Mouse (Mus musculus) kidney, adult 2 months (tissue): ENCODE measurements around the gene Iqcn. TPM values are rescaled to one million over a fixed set of nuclear protein-coding genes. Genes with fewer than 3 reads are reported as not detected.
A peak's percentile ranks its signal among the peaks of the same experiment; 100 is the strongest.

Experiments
- DNase-seq: peaks from one replicate; pipeline ENCODE4 v3.0.0; 2021
- H3K27ac ChIP-seq: fragments of 200-500 bp; 2 replicates; pipeline ENCODE4 v1.5.1; 2012; ENCODE audit warnings: low read depth, low read length, control low read depth, inconsistent platforms; ENCODE audit not compliant: insufficient read depth
- H3K27me3 ChIP-seq: fragments of 200-500 bp; replicated peaks from 2 replicates; pipeline ENCODE4 v1.6.1; 2012; ENCODE audit warnings: mild to moderate bottlenecking, moderate library complexity, low read length, inconsistent platforms; ENCODE audit not compliant: control insufficient read depth, insufficient read depth
- H3K36me3 ChIP-seq: fragments of 200-500 bp; 2 replicates; pipeline ENCODE4 v1.6.1; 2012; ENCODE audit warnings: mild to moderate bottlenecking, moderate library complexity, low read length, inconsistent platforms; ENCODE audit not compliant: control insufficient read depth, insufficient read depth
- H3K4me1 ChIP-seq: fragments of 200-500 bp; 2 replicates; pipeline ENCODE4 v1.6.1; 2011; ENCODE audit warnings: low read length; ENCODE audit not compliant: control insufficient read depth, insufficient read depth
- H3K4me3 ChIP-seq: fragments of 200-500 bp; 2 replicates; pipeline ENCODE4 v1.5.1; 2011; ENCODE audit warnings: mild to moderate bottlenecking, low read depth, low read length, control low read depth; ENCODE audit not compliant: insufficient read depth
- CTCF ChIP-seq: fragments of 200-500 bp; conservative IDR thresholded peaks from 2 replicates; pipeline ENCODE4 v1.5.1; 2011; ENCODE audit warnings: low read depth, mild to moderate bottlenecking, control low read depth, low read length, moderate library complexity, mixed read lengths; ENCODE audit not compliant: insufficient read depth, insufficient read length
- POLR2A ChIP-seq: fragments of 200-500 bp; IDR thresholded peaks from one replicate; pipeline ENCODE4 v1.6.1; 2011; ENCODE audit warnings: low read depth, low read length, control low read depth
- WGBS: fragments of 180-500 bp; shearing (Covaris S2); methylation state at CpG from one replicate; pipeline ENCODE4 v1.1.7; 2018; 5-methylcytosine and 5-hydroxymethylcytosine counted together
- polyA plus RNA-seq: library from polyadenylated mRNA; depleted of rRNA; stranded (reverse); fragments of >200 nt; gene quantifications from 2 replicates; pipeline ENCODE4 v1.2.3, GENCODE M21; 2012

Iqcn gene
- polyA plus RNA-seq, 1 experiment: 0.03 TPM

DNA sequence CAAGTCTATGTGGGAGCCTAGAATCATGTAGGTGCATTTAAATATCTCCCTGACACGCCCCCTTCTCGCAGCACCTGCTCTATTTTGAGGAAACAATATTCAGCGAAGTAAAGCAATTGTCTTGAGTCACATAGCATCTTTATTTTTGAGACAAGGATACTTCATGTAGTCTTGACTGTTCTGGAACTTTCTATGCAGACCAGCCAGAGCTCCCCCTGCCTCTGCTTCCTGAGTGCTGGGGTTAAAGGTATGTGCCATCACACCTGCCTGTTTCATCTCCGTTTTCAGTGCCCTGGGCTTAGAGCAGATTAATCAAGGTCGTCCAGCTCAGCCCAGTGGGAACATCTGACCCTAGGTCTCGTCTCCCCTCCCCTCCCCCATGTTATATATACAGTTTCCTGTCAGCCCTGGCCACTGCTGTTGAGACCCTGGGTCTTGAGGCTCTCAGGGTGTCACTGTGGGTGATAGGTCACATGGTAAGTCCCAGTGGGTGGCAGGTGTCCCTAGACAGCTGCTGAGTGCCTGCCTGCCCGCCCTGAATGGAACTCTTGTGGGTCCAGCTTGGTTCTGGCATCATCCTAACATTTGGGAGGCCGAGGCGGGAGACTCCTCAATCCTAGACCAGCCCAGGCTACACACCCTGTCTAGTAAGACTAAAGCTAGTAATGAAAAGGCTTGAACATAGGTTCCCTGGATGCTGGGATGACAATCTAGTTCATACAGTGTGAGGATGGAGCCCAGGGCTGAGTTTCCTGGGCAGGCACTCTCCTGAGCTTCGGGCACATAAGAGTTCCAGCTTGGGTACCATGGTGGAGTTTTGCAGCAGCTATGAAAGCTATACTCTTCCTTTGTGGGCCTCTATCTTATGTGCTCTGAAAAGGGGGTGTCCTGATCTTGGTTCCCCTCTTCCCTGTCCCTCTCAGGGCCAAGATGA lies 1.9 kb upstream of the Iqcn start:
- peaks cover 24% of the 10 kb centered on the region for H3K4me1 ChIP-seq
- no peak for TF ChIP-seq POLR2A
- TF ChIP-seq CTCF: no peak
- H3K27me3 ChIP-seq: no peaks in the 10 kb centered on the region
- peak overlapping the region; percentile 12; the same call in 1 of the 2 replicates for H3K4me3 ChIP-seq
- 46% methylated on average over 10 of the region's 10 CpGs for WGBS
- H3K27ac ChIP-seq: no peak overlapping the region
- no peaks in the 10 kb centered on the region for H3K36me3 ChIP-seq
- no peak for DNase-seq

DNA sequence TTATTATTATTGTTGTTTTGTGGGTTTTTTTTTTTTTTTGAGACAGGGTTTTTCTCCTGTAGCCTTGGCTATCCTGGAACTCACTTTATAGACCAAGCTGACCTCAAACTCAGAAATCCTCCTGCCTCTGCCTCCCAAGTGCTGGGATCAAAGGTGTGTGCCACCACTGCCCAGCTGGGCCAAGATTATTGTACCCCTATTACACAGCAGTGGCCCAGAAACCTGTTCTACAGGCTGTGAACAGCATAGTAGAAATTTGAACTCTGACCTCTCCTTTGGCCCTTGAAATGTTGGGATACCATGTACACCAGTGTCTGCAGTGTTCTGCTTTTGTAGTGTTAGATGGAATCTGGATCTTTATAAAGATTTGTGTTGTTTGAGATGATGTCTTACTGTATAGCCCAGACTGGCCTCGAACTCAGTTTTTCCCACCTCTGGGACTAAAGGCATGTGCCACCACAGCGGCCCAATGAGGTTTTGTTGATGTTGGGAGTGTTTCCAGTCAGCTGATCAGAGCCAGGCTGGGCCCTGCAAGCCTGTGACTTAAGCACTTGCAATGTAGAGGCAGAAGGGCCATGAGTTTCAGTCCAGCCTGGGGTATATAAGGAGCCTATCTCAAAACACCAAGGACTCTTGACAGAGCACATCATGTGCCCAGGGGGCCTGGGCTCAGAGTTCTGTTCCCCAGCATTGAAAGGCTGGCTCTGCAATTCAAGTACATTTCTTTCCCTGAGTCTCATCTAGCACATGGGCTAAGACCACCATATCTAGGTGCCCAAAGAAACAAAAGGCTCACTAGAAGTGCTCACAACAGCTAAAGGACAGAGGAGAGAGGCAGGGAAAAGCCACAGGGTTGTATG lies 1.0 kb upstream of the Iqcn start:
- H3K27me3 ChIP-seq: no peaks in the 10 kb centered on the region
- no peaks in the 10 kb centered on the region for H3K36me3 ChIP-seq
- TF ChIP-seq CTCF (no peak), POLR2A (no peak)
- H3K4me1 ChIP-seq: peaks cover 17% of the 10 kb centered on the region
- no peak overlapping the region for H3K4me3 ChIP-seq
- DNase-seq: no peak
- 56% methylated on average over 2 of the region's 2 CpGs for WGBS
- H3K27ac ChIP-seq: no peak overlapping the region

DNA sequence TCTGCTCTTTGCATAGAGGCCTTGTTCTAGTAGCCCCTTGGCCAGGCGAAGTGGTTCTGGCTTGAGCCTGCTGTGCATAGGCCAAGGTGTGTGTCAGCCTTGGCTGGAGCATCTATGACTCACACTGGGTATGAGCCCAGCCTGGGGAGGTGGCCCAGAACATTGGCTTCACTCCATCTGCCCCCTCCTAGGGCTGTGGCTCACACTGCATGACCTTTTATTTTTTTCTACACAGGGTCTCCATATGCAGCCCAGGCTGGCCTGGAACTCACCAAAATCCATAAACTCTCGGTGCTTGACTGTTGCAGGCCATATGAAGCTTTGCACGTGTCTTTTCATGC lies 445 bp upstream of the Iqcn start:
- no peaks in the 10 kb centered on the region for H3K27me3 ChIP-seq
- H3K27ac ChIP-seq: no peak overlapping the region
- H3K36me3 ChIP-seq: no peaks in the 10 kb centered on the region
- DNase-seq: peak; percentile 34
- H3K4me3 ChIP-seq: no peak overlapping the region
- peaks cover 11% of the 10 kb centered on the region; the same call in 1 of the 2 replicates for H3K4me1 ChIP-seq
- WGBS: 62% methylated on average over 3 of the region's 3 CpGs
- no peak for TF ChIP-seq POLR2A

- 93% methylated on average over 14 of the region's 14 CpGs for WGBS
- no peak overlapping the region for H3K27ac ChIP-seq
- H3K4me1 ChIP-seq: 0 out of 2 replicates have a peak, but pooled peaks cover 4% of the 10 kb centered on the region
- H3K27me3 ChIP-seq: no peaks in the 10 kb centered on the region
- DNase-seq: no peak
- no peak overlapping the region for H3K4me3 ChIP-seq
- H3K36me3 ChIP-seq: no peaks in the 10 kb centered on the region
- TF ChIP-seq CTCF: no peak
Observed at GRCm38 (mm10) chr8:70708281-70708680, 5.0 kb downstream of the Iqcn start.

- WGBS: 86% methylated on average over 9 of the region's 9 CpGs
- H3K4me1 ChIP-seq: 0 out of 2 replicates have a peak, but pooled peaks cover 4% of the 10 kb centered on the region
- H3K27ac ChIP-seq: no peak overlapping the region
- no peaks in the 10 kb centered on the region for H3K36me3 ChIP-seq
- DNase-seq: no peak
- no peaks in the 10 kb centered on the region for H3K27me3 ChIP-seq
- no peak for TF ChIP-seq POLR2A
- TF ChIP-seq CTCF: no peak
- no peak overlapping the region for H3K4me3 ChIP-seq
Observed at GRCm38 (mm10) chr8:70709794-70710193, 6.5 kb downstream of the Iqcn start.

DNA sequence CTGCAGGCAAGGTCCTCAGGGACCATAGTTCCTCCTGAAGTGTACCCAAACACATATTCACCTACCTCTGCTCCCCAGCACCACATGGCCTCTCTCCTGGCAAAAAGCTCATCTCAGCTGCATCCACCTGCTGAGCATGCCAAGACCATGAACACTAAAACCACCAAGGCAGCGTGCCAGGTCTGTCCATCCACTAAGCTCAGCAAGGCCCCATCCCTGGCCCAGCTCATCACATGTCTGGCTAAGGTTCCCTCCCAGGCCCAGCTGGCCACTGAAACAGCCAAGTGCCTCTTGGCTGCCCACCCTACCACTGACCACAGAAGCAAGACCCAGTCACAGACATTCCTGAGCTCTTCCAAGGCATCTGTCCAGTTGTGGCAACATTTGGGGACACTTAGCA lies 7.0 kb downstream of the Iqcn start:
- no peak for TF ChIP-seq CTCF
- no peak for TF ChIP-seq POLR2A

GRCm38 (mm10) chr8:70711041-70711440 lies 7.8 kb downstream of the Iqcn start:
- no peak overlapping the region for H3K27ac ChIP-seq
- 0 out of 2 replicates have a peak, but pooled peaks cover 4% of the 10 kb centered on the region for H3K4me1 ChIP-seq
- H3K36me3 ChIP-seq: no peaks in the 10 kb centered on the region
- WGBS: 91% methylated on average over 11 of the region's 11 CpGs
- DNase-seq: no peak
- no peaks in the 10 kb centered on the region for H3K27me3 ChIP-seq
- TF ChIP-seq CTCF: no peak
- TF ChIP-seq POLR2A: peak; percentile 4
- H3K4me3 ChIP-seq: no peak overlapping the region

More for the DNA sequence above, 7.0 kb downstream of the Iqcn start:
- H3K27me3 ChIP-seq: no peaks in the 10 kb centered on the region
- H3K4me1 ChIP-seq: 0 out of 2 replicates have a peak, but pooled peaks cover 4% of the 10 kb centered on the region
- whole genome bisulfite sequencing: 86% methylated on average over 1 of the region's 1 CpGs
- DNase-seq: no peak
- H3K36me3 ChIP-seq: no peaks in the 10 kb centered on the region
- no peak overlapping the region for H3K27ac ChIP-seq
- no peak overlapping the region for H3K4me3 ChIP-seq
